Mouse (Mus musculus): ENCODE results near the gene Vps39.

Gene Vps39

DNA sequence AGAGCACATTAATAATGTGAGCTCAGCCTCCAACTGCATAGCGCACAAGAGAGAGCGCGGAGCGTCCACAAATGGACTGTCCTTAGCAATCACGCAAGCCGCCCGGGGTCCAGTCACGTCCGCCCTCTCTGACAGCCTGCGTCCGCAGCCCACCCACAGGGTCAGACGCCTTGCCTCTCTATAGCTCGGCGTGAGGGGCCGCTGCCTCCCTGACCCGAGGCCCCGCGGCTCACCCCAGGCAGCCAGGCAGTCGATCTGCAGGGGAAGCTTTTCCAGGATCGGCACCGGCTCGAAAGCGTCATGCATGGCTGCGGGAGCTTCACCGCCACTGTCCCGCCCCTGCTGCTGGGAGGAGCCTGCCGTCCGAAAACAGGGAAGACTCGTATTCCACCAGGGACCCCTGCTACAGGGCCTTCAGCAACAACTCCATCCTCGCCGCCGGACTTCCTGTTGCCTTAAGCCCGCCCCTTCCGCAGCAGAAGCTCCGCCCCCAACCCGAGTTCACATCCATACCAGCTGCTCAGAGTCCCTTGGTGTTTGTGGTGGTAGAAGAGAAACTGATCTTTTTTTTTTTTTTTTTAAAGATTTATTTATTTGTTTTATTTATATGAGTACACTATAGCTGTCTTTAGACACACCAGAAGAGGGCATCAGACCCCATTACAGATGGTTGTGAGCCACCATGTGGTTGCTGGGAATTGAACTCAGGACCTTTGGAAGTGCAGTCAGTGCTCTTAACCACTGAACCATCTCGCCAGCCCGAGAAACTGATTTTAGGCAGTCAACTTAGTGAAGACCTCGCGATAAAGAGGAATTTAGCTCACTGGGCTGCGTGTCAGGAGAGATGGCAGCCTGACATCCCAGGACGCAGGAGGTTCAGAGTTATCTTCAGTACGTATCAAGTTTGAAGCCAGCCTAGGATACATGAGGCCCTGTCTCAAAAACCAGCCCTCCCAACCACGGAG is at the start of gene Vps39:
Vps39 (minus strand) TSS at position 456 of the 965 bp plus-strand sequence.
- 14% methylated on average over 44 of the region's 44 CpGs for WGBS

DNA sequence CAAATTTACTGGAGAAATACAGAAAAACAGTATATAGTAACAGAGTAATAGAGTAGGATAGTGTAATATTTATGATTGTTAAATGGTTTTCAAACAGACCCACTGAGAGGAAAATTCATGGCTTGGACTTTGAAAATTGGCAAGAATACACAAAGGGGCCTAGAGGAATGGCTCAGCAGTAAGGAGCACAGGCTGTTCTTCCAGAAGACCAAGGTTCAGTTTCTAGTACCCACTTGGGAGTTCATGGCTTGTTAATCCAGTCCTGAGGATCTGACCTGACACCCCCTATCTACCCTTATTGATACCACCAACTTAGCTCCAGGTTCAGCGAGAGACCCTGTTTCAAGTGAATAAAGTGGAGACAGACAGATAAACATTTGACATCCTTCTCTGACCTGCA is 45.0 kb upstream of the Vps39 start:
- WGBS: 100% methylated on average over 1 of the region's 1 CpGs

DNA sequence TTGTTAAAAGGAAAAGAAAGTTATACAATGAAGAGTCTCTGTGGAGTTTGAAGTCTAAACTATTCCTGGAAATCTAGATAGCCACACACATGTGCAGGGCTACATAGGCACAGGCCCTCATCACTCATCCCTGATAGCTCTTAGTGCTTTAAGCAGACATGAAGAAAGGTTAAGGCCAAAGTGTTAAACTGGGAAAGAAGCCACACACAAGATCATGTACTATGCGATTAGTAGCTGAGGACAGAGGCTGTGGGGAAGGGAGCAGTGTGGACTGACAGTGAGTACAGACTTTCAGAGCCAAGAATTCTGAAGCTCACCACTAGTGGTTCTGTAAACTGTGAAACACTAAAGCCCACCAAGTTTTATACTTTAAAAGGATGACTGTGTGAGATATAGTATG is 38.0 kb upstream of the Vps39 start:
- 98% methylated on average over 1 of the region's 1 CpGs for WGBS

GRCm38 (mm10) chr2:120389376-120389775 is 36.4 kb upstream of the Vps39 start:
- 59% methylated on average over 3 of the region's 3 CpGs for WGBS

DNA sequence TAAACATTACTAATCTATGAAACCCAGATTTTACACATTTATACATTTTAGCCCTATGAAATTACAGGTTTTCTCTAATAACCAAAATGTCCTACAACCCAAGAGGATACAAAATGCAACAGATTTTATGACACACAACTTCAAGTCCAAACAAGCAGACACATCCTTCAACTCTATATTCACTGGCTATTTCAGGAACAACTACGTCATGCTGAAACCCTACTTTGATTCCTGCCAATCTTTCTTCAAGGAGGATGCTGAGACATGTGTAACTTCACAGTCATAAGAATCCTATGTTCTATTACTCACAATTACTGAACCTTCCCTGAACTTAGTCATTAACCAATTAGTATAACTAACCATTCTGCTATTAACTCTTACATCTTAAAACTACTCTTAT is 34.4 kb upstream of the Vps39 start:
- WGBS: 81% methylated on average over 1 of the region's 1 CpGs

DNA sequence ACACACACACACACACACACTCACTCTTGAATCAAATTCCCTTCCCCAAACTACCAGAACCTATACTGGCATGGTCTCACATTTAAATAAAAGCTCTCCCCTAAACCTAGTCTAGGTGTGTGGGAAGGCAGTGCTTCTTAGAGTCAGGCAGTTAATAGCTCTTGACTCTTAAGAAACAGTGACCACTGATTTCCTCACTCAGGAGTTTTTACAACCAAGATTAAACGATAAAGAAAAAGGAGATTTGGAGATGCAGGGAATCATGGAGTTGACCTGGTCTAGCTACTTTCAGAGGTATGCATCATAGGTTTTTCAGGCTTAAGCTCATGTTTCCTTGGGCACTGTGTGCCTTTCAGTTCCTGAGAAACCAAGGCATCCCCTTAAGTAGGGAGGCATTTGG is 33.3 kb upstream of the Vps39 start:
- WGBS: 98% methylated on average over 1 of the region's 1 CpGs

DNA sequence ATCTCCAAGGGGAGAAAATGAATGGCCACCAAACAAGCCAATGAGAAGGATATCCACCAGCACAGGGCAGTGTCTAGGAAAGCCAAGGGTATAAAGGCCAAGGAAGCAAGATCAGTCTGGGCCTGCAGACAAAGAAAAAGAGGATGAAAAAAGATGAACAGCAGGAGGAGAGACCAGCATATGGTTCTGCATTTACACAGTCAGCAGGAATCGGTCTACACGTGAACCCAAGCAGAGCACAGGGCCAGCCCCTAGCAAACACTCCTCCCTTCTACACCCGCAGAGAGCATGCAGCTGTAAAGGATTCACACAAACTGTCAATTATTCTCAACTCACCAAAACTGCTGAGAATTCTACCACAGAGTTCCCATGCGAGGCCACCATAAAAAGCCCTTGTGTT is 20.9 kb upstream of the Vps39 start:
- WGBS: 67% methylated on average over 4 of the region's 4 CpGs

DNA sequence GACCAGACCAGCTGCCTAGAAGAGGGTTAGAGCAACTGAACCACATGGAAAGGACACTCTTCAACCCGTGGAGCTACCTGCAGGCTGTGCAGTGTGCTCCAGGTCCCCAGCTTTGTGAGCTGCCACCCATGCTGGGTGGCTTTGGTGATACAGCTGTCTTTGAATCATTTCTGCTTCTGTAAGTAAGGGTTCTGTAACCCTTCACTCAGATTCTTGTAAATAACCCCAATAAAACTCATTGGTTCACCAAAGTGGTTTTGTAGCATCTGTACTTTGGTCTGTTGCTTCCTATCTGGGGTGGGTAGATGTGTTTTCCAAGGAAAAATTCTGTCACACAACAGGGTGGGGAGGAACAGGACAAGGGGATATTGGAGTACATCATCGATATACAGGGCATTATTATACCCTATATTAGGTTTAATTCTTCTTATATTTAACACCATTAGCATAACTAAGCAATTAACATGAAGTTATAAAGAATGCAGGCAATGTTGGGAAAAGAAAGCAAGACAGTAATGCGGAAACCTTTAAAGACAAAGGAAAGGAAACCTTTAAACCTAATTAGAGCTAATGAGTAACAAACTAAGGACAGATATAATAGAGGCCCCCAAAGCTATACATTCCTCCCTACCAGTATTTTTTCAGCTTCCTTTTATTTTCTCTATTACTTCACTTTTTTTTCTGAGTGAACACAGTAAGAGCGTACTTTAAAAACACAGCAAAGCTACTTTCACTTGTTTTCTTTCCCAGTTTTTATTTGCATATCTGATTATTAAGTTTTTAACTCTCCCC is 14.7 kb upstream of the Vps39 start:
- 89% methylated on average over 4 of the region's 4 CpGs for WGBS

GRCm38 (mm10) chr2:120366501-120366900 is 13.6 kb upstream of the Vps39 start:
- 90% methylated on average over 3 of the region's 3 CpGs for WGBS

- WGBS: 81% methylated on average over 1 of the region's 1 CpGs
Observed at GRCm38 (mm10) chr2:120360425-120360824, 7.5 kb upstream of the Vps39 start.

GRCm38 (mm10) chr2:120351321-120351720 is 1.6 kb downstream of the Vps39 start:
- WGBS: 76% methylated on average over 5 of the region's 5 CpGs

GRCm38 (mm10) chr2:120348120-120348519 is 4.8 kb downstream of the Vps39 start:
- 58% methylated on average over 9 of the region's 9 CpGs for WGBS

DNA sequence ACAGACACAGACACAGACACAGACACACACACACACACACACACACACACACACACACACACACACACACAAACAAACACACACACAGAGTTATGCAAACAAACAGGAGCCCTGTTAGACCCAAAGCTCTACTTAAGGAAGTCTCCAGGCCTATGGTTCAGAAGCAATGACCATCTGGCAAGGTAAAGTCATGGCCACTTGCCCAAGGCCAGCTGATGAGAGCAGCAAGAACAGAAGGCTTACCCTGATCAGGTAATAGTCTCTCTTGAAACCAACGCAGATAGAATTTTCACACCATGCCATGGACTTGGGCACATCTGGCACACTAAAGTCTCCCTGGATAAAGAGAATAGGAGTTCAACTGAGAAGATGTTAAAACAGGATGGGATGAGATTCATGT is 11.2 kb downstream of the Vps39 start:
- 92% methylated on average over 1 of the region's 1 CpGs for WGBS

- 35% methylated on average over 2 of the region's 2 CpGs for WGBS
Observed at GRCm38 (mm10) chr2:120337886-120338285, 15.1 kb downstream of the Vps39 start.

- 46% methylated on average over 4 of the region's 4 CpGs for WGBS
Observed at GRCm38 (mm10) chr2:120331575-120331974, 21.4 kb downstream of the Vps39 start.

DNA sequence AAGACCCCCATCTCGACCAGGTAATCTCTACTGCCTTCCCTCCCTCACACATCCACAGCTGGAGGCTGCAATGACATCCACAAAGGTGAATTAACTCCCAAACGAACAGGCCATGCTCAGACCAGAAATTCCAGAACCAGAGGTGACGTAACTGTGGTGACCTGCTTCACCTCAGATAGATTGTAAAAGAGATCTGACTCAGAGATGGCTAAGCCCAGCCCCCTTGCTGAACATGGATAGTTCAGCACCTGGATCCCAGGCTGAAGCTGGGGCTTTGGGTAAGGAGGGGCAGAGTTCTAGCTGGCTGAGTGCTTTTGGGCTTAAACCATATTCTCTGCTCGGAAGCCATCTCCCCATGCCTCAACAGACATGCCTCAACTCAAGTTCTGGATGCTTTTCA is 37.9 kb downstream of the Vps39 start:
- 82% methylated on average over 4 of the region's 4 CpGs for WGBS

DNA sequence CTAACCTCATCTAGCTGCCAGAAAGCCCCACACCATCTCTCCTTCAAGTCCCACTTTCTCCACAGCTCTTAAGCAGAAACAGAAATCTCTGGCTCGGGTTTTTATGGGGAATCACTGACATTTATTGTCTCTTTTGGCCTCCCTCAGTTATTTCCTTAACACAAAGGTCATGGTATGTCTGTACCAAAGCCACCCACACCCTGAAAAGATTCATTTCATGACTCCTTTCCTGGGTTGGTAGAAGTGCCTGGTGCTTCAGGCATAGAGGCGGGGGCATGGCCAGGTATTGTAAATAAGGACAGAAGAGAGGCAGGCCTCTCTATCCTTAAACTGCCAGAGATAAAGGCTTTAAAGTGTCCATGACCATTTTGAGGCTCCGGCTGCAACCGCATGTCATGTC is 38.5 kb downstream of the Vps39 start:
- 94% methylated on average over 4 of the region's 4 CpGs for WGBS

DNA sequence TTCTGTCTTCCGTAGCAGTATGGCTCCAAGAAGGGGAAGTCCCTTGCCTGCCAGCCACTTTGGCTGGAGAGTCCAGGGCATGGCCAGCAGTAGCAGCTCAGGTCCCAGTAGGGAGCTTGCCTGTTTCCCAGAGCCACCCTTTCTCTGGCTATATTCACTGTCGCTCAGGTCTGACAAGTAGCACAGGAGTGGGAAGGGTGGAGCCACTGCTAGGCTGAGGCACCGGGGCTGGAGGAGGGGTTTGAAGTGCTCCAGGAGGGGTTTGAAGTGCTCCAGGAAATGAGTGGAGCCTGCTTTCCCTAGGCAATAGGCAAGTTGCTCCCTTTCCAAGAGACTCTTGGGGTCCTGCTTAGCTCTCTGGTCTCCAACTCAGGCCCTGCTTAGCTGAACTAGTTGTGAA is 39.0 kb downstream of the Vps39 start, which contains the start of gene Pla2g4f:
Pla2g4f (minus strand) TSS at position 190 of the 400 bp plus-strand sequence.
- WGBS: 52% methylated on average over 3 of the region's 3 CpGs

DNA sequence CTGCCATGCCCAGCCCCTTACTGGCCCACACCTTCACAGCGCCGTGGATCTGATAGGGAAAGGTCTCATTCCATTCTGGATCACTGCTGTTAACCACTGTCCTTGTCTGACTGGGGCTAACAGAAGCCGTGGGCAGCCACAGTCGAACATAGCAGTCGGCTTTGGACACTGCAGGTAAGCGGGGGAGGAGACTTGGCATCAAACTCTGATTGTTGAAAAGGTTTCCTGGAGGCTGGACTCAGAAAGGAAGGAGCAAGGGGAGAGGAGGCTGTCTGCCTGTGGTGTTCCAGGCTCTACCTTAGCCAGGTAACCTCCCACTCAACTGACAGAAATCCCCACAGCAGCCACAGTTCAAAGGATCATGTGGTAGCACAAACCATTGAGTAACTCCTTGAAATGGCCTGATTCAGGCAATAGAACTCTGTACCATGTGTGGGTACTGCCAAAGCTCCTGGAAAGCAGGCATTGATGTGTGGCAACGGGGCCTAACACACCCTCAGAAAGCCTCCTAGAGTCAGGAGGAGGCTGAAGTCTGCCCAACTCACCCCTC is 40.6 kb downstream of the Vps39 start:
- 81% methylated on average over 7 of the region's 7 CpGs for WGBS

DNA sequence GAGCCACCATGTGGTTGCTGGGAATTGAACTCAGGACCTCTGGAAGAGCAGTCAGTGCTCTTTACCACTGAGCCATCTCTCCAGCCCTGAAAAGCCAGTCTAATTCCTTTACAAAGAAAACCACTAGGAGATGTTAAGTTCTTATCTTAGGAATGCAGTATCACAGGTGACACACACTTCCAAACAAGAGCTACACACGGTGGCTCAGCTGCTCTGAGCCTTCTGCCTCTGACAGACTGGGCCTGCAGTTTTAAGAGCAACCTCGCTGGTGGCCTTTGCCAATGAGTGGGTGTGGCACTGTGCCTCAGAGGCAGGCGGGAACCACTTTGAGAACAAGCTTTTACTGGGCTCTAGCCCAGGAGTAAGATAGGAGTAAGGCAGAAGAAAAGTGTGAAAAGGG is 48.8 kb downstream of the Vps39 start:
- 21% methylated on average over 3 of the region's 3 CpGs for WGBS

DNA sequence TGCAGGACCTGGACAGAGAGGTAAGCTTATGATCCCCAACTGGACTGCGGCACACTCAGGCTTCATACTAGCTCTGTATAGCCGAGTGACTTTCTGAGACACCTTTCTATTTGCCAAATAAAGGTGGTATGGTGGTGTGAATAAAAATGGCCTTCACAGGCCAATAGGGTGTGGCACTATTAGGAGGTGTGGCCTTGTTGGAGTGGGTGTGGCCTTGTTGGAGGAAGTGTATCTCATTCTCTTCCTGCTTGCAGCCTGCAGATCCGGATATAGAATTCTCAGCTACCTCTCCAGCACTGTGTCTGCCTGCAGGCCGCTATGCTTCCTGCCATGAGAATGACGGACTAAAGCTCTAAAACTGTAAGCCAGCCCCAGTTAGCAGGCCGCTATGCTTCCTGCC is 51.9 kb downstream of the Vps39 start:
- 96% methylated on average over 6 of the region's 6 CpGs for WGBS

DNA sequence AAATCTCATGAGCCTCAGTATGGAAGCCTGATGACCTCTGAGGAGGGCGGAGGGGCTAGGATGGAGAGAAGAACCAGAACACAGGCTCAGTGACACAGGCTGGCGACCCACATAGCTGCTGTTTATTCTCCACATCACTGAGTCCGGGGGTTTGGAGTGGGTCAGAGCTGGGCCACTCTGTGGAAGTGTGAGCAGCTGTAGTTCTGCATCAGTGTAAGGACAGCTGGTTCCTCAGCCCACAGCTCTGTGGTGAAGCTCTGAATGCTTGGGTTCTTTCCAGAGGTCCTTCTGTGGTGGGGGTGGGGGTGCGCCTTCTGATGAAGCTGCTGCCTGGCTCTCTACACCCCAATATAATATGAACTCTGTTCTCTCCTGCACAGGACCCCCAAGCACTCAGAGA is 53.1 kb downstream of the Vps39 start:
- WGBS: 59% methylated on average over 4 of the region's 4 CpGs
